ENCODE assay signal across 11 mouse cellular contexts in genomic region chr10:98880057-98880456, GRCm38 (mm10). TPM values are rescaled to one million over a fixed set of nuclear protein-coding genes. Genes with fewer than 3 reads are reported as not detected.
A peak's percentile ranks its signal among the peaks of the same experiment; 100 is the strongest.
DNase-seq lines count a peak whose midpoint lies in the region; ATAC-seq lines count a peak whose summit lies in the region.
"Had no signal": no experiment of that assay in that cellular context is flagged by ENCODE, and none has a peak within 500 bp of the region (broad histone marks: within the 10 kb centered on the region; RNA-seq: fewer than 3 reads in every experiment).

No protein-coding gene starts in this region.

- 42% methylated on average over 8 of the region's 8 CpGs for WGBS in liver, embryonic 12.5 days (ENCODE audit: insufficient replicate concordance)
- WGBS in stomach, embryonic 14.5 days = 82% methylated on average over 8 of the region's 8 CpGs

- peak; percentile 98 for ATAC-seq in liver, embryonic 12.5 days
- 0 out of 2 replicates have a peak, but pooled peaks have one; percentile 28 for ATAC-seq in stomach, embryonic 14.5 days (ENCODE audit: insufficient number of reproducible peaks, insufficient read depth, low FRiP score, low read depth)

- 0 out of 2 replicates have a peak overlapping the region, but pooled peaks have one; percentile 11 for H3K4me3 ChIP-seq in liver, embryonic 12.5 days
- H3K4me3 ChIP-seq in stomach, embryonic 14.5 days (ENCODE audit: low read depth, low read length) = no peak overlapping the region

- no peaks in the 10 kb centered on the region for H3K27me3 ChIP-seq in liver, embryonic 12.5 days (replicated peaks)
- H3K27me3 ChIP-seq in stomach, embryonic 14.5 days (ENCODE audit: control insufficient read depth, insufficient read depth, low read length) = no peaks in the 10 kb centered on the region
- H3K27me3 ChIP-seq: megakaryocyte, embryonic 14.5 days had no signal

- peak overlapping the region; percentile 28 for H3K9ac ChIP-seq in liver, embryonic 12.5 days
- no peak overlapping the region for H3K9ac ChIP-seq in stomach, embryonic 14.5 days (replicated peaks; ENCODE audit: low read depth, low read length)

- H3K4me1 ChIP-seq in liver, embryonic 12.5 days = peaks cover 39% of the 10 kb centered on the region
- H3K4me1 ChIP-seq in stomach, embryonic 14.5 days (ENCODE audit: control insufficient read depth, insufficient read depth, low read length) = no peaks in the 10 kb centered on the region

- H3K9me3 ChIP-seq in liver, embryonic 12.5 days (replicated peaks) = no peaks in the 10 kb centered on the region
- H3K9me3 ChIP-seq in stomach, embryonic 14.5 days (ENCODE audit: control insufficient read depth, low read depth, low read length) = no peaks in the 10 kb centered on the region
- H3K9me3 ChIP-seq: megakaryocyte, embryonic 14.5 days had no signal

- no peaks in the 10 kb centered on the region for H3K36me3 ChIP-seq in liver, embryonic 12.5 days
- no peaks in the 10 kb centered on the region for H3K36me3 ChIP-seq in stomach, embryonic 14.5 days (ENCODE audit: control insufficient read depth, insufficient read depth, low read length)

- peak overlapping the region; percentile 45 for H3K4me2 ChIP-seq in liver, embryonic 12.5 days
- H3K4me2 ChIP-seq in stomach, embryonic 14.5 days (replicated peaks; ENCODE audit: low read depth, low read length) = no peak overlapping the region

- peak overlapping the region; percentile 83 for H3K27ac ChIP-seq in liver, embryonic 12.5 days
- H3K27ac ChIP-seq in stomach, embryonic 14.5 days (ENCODE audit: low read length) = no peak overlapping the region

- DNase-seq in heart, adult 8-10 months (ENCODE audit: low spot score) = peak; percentile 27
- no peak for DNase-seq in heart, postnatal 4 days
- peak; percentile 63 for DNase-seq in c-Kit-negative CD71-positive TER-119-positive erythroid progenitor cells, embryonic 14.5 days (ENCODE audit: low read depth, low spot score)
- no peak for DNase-seq in left cerebral cortex, postnatal 36 days (ENCODE audit: low spot score in 2 of 2)
- no peak for DNase-seq in cerebellum, adult 9-11 months
- DNase-seq in testis, postnatal 10 days (ENCODE audit: low spot score) = no peak
- DNase-seq: cerebellum, adult 8-10 months; kidney, postnatal 25 days had no signal

- intact Hi-C loops in left cerebral cortex, postnatal 36 days (cut with DNase I) = no loop called here

RNA-seq across cellular contexts. Expression of gene Atp2b1, which starts 34.1 kb away (rescaled TPM):
- 10 to 100 TPM; 59.5 to 68.2 (median 62.8) TPM for total RNA-seq in heart, adult 8-10 months (2022)
- 10 to 100 TPM; 82.7 to 83.4 TPM for total RNA-seq in heart, postnatal 4 days (2021)
- polyA plus RNA-seq in liver, embryonic 12.5 days (2016; fragmentation: Nextera tagmentation; extraction: Ambion mirVana) = 46.9 and 48.9 TPM in 2 replicates
- 149 and 154 TPM in 2 replicates for polyA plus RNA-seq in stomach, embryonic 14.5 days (2014; fragmentation: Nextera tagmentation; extraction: Ambion mirVana)
- total RNA-seq in left cerebral cortex, postnatal 36 days (2021) = 100 to 1,000 TPM; 707 to 758 TPM

Comparison
In these comparisons a context has a peak if more than half of its experiments do, and no peak if none do; other contexts are left out.
1. DNase-seq: peak in heart, adult 8-10 months (single experiment) and c-Kit-negative CD71-positive TER-119-positive erythroid progenitor cells, embryonic 14.5 days (single experiment); none in heart, postnatal 4 days (single experiment), left cerebral cortex, postnatal 36 days (0 of 2), cerebellum, adult 9-11 months (single experiment) and testis, postnatal 10 days (single experiment).
2. RNA of gene Atp2b1, which starts 34.1 kb away (total RNA-seq): 707 to 758 TPM in left cerebral cortex, postnatal 36 days; 82.7 to 83.4 TPM in heart, postnatal 4 days and 59.5 to 68.2 TPM in heart, adult 8-10 months; every median in the first group is over 4 times any median in the second.